Mouse (Mus musculus) MEL (cell line): ENCODE measurements around the gene Lysmd3. TPM values are rescaled to one million over a fixed set of nuclear protein-coding genes. Genes with fewer than 3 reads are reported as not detected.

Experiments
- DNase-seq: peaks from one replicate; pipeline ENCODE4 v3.0.0; 2011; ENCODE audit warnings: low read depth, low spot score
- H3K27ac ChIP-seq: 2 replicates; pipeline ENCODE4 v1.5.1; 2012; ENCODE audit warnings: low read depth, mild to moderate bottlenecking, control low read depth, low read length, moderate library complexity; ENCODE audit not compliant: control insufficient read depth
- H3K27me3 ChIP-seq, 2 experiments: fragments of 150-350 bp in 1 of 2; sonication (generic) in 1 of 2; 2 replicates each; pipeline ENCODE4 v1.6.1; 2012; ENCODE audit warnings: low read length in 2 of 2, mild to moderate bottlenecking in 2 of 2, improper control_type of control experiment in 1 of 2, moderate library complexity in 1 of 2; ENCODE audit not compliant: insufficient read depth in 2 of 2, control insufficient read depth in 1 of 2
- H3K36me3 ChIP-seq, 2 experiments: 2 replicates each; pipeline ENCODE4 v1.6.1; 2012 to 2014; ENCODE audit warnings: low read length in 2 of 2, improper control_type of control experiment in 1 of 2, inconsistent platforms in 1 of 2, mild to moderate bottlenecking in 1 of 2; ENCODE audit not compliant: insufficient read depth in 2 of 2, control insufficient read depth in 1 of 2
- H3K4me1 ChIP-seq, 2 experiments: fragments of 150-350 bp in 1 of 2; sonication (generic) in 1 of 2; 2 replicates each; pipeline ENCODE4 v1.6.1; 2012; ENCODE audit warnings: low read length in 2 of 2, improper control_type of control experiment in 1 of 2, mild to moderate bottlenecking in 1 of 2; ENCODE audit not compliant: insufficient read depth in 2 of 2, control insufficient read depth in 1 of 2
- H3K4me3 ChIP-seq, 2 experiments: fragments of 150-350 bp in 1 of 2; sonication (generic) in 1 of 2; 2 replicates each; pipeline ENCODE4 v1.5.1; 2012; ENCODE audit warnings: low read depth in 2 of 2, low read length in 2 of 2, mild to moderate bottlenecking in 2 of 2, moderate library complexity in 2 of 2, control low read depth in 1 of 2, improper control_type of control experiment in 1 of 2; ENCODE audit not compliant: control insufficient read depth in 1 of 2, insufficient read depth in 1 of 2
- H3K79me2 ChIP-seq: 2 replicates; pipeline ENCODE4 v1.6.1; 2012; ENCODE audit warnings: mild to moderate bottlenecking, low read length, moderate library complexity; ENCODE audit not compliant: control insufficient read depth, poor library complexity, insufficient read depth
- H3K9ac ChIP-seq: 2 replicates; pipeline ENCODE4 v1.6.1; 2012; ENCODE audit warnings: low read depth, mild to moderate bottlenecking, control low read depth, low read length, moderate library complexity; ENCODE audit not compliant: control insufficient read depth, poor library complexity, severe bottlenecking
- H3K9me3 ChIP-seq: fragments of 150-350 bp; sonication (generic); replicated peaks from 2 replicates; pipeline ENCODE4 v1.6.1; 2012; ENCODE audit warnings: mild to moderate bottlenecking, low read length, improper control_type of control experiment, moderate library complexity; ENCODE audit not compliant: insufficient read depth
- BHLHE40 ChIP-seq: IDR thresholded peaks from 2 replicates; pipeline ENCODE4 v1.6.1; 2012; ENCODE audit warnings: low read depth, mild to moderate bottlenecking, inconsistent platforms, low read length, improper control_type of control experiment, borderline replicate concordance
- CHD1 ChIP-seq: IDR thresholded peaks from 2 replicates; pipeline ENCODE4 v1.6.1; 2012; ENCODE audit warnings: low read depth, mild to moderate bottlenecking, inconsistent platforms, low read length, improper control_type of control experiment
- CHD2 ChIP-seq: IDR thresholded peaks from 2 replicates; pipeline ENCODE4 v1.6.1; 2011; ENCODE audit warnings: low read length, improper control_type of control experiment
- E2F4 ChIP-seq: IDR thresholded peaks from 2 replicates; pipeline ENCODE4 v1.6.1; 2011; ENCODE audit warnings: low read depth, low read length, improper control_type of control experiment, borderline replicate concordance
- ELF1 ChIP-seq: IDR thresholded peaks from 2 replicates; pipeline ENCODE4 v1.6.1; 2014; ENCODE audit warnings: low read depth, mild to moderate bottlenecking, inconsistent platforms, low read length, improper control_type of control experiment, moderate library complexity
- KAT2A ChIP-seq: conservative IDR thresholded peaks from 2 replicates; pipeline ENCODE4 v1.6.1; 2012; ENCODE audit warnings: low read depth, low read length, improper control_type of control experiment, inconsistent platforms
- MAFK ChIP-seq: IDR thresholded peaks from 2 replicates; pipeline ENCODE4 v1.6.1; 2011; ENCODE audit warnings: low read depth, mild to moderate bottlenecking, low read length, improper control_type of control experiment, borderline replicate concordance
- MAX ChIP-seq: IDR thresholded peaks from 2 replicates; pipeline ENCODE4 v1.6.1; 2011; ENCODE audit warnings: low read length, improper control_type of control experiment
- MXI1 ChIP-seq: IDR thresholded peaks from 2 replicates; pipeline ENCODE4 v1.6.1; 2011; ENCODE audit warnings: mild to moderate bottlenecking, low read depth, low read length, improper control_type of control experiment
- MYB ChIP-seq: IDR thresholded peaks from 2 replicates; pipeline ENCODE4 v1.6.1; 2011; ENCODE audit warnings: mild to moderate bottlenecking, low read depth, low read length, improper control_type of control experiment
- MYC ChIP-seq: IDR thresholded peaks from 2 replicates; pipeline ENCODE4 v1.6.1; 2011; ENCODE audit warnings: low read depth, mild to moderate bottlenecking, low read length, improper control_type of control experiment, moderate library complexity
- NELFE ChIP-seq: IDR thresholded peaks from 2 replicates; pipeline ENCODE4 v1.6.1; 2011; ENCODE audit warnings: low read depth, low read length, improper control_type of control experiment
- POLR2A ChIP-seq, 2 experiments: IDR thresholded peaks; 2 replicates each; pipeline ENCODE4 v1.6.1; 2011 to 2012; ENCODE audit warnings: low read length in 2 of 2, mild to moderate bottlenecking in 2 of 2, control low read depth in 1 of 2, improper control_type of control experiment in 1 of 2, low read depth in 1 of 2, moderate library complexity in 1 of 2; ENCODE audit not compliant: control insufficient read depth in 1 of 2, insufficient read depth in 1 of 2, poor library complexity in 1 of 2
- POLR2AphosphoS2 ChIP-seq: IDR thresholded peaks from 2 replicates; pipeline ENCODE4 v1.6.1; 2011; ENCODE audit warnings: low read length, improper control_type of control experiment
- POLR2AphosphoS5 ChIP-seq: IDR thresholded peaks from 2 replicates; pipeline ENCODE4 v1.6.1; 2012; ENCODE audit warnings: low read depth, borderline replicate concordance, mild to moderate bottlenecking, inconsistent platforms, low read length, moderate library complexity, mixed read lengths
- RCOR1 ChIP-seq: IDR thresholded peaks from 2 replicates; pipeline ENCODE4 v1.6.1; 2012; ENCODE audit warnings: low read depth, mild to moderate bottlenecking, inconsistent platforms, low read length, improper control_type of control experiment
- SIN3A ChIP-seq: IDR thresholded peaks from 2 replicates; pipeline ENCODE4 v1.6.1; 2012; ENCODE audit warnings: low read length, improper control_type of control experiment, inconsistent platforms
- TAL1 ChIP-seq: IDR thresholded peaks from 2 replicates; pipeline ENCODE4 v1.6.1; 2012; ENCODE audit warnings: mild to moderate bottlenecking, inconsistent platforms, low read length, moderate library complexity, mixed read lengths
- TBP ChIP-seq: IDR thresholded peaks from 2 replicates; pipeline ENCODE4 v1.8.0; 2011; ENCODE audit warnings: low read depth, low read length, improper control_type of control experiment
- TCF12 ChIP-seq: IDR thresholded peaks from 2 replicates; pipeline ENCODE4 v1.6.1; 2014; ENCODE audit warnings: low read depth, mild to moderate bottlenecking, inconsistent platforms, low read length, improper control_type of control experiment, moderate library complexity
- UBTF ChIP-seq: IDR thresholded peaks from 2 replicates; pipeline ENCODE4 v1.6.1; 2012; ENCODE audit warnings: low read depth, mild to moderate bottlenecking, inconsistent platforms, low read length, improper control_type of control experiment, moderate library complexity, borderline replicate concordance; ENCODE audit not compliant: insufficient read depth
- USF2 ChIP-seq, 2 experiments: IDR thresholded peaks; 2 replicates each; pipeline ENCODE4 v1.6.1; 2011 to 2012; ENCODE audit warnings: improper control_type of control experiment in 2 of 2, low read length in 2 of 2, borderline replicate concordance in 1 of 2, inconsistent platforms in 1 of 2, low read depth in 1 of 2, mild to moderate bottlenecking in 1 of 2; ENCODE audit not compliant: insufficient read depth in 1 of 2
- ZKSCAN1 ChIP-seq: IDR thresholded peaks from 2 replicates; pipeline ENCODE4 v1.6.1; 2012; ENCODE audit warnings: low read depth, mild to moderate bottlenecking, inconsistent platforms, low read length, improper control_type of control experiment, moderate library complexity
- ZMIZ1 ChIP-seq: IDR thresholded peaks from 2 replicates; pipeline ENCODE4 v1.6.1; 2012; ENCODE audit warnings: low read depth, mild to moderate bottlenecking, inconsistent platforms, low read length, improper control_type of control experiment, moderate library complexity
- ZNF384 ChIP-seq: IDR thresholded peaks from 2 replicates; pipeline ENCODE4 v1.6.1; 2012; ENCODE audit warnings: low read depth, mild to moderate bottlenecking, inconsistent platforms, low read length, improper control_type of control experiment
- polyA plus RNA-seq, 2 experiments: library from polyadenylated mRNA; stranded (reverse) in 1 of 2; unstranded in 1 of 2; fragments of >175 nt in 1 of 2; fragments of >200 nt in 1 of 2; gene quantifications; 2 replicates each; pipeline versions ENCODE4 v1.2.1 to v1.2.4; 2012; ENCODE audit warnings: low replicate concordance in 2 of 2, low read depth in 1 of 2; ENCODE audit not compliant: insufficient read length in 2 of 2, insufficient read depth in 1 of 2, missing spikeins in 1 of 2
- total RNA-seq: library from RNA; depleted of rRNA; stranded (reverse); fragments of 300-350 nt; gene quantifications from 2 replicates; pipeline ENCODE4 v1.2.3, GENCODE M21; 2012

Gene Lysmd3
- total and polyA plus RNA-seq, 3 experiments: 7.1 to 12.2 TPM; not detected in 1

GRCm38 (mm10) chr13:81684258-81684657 is 26.8 kb downstream of the Lysmd3 start:
- no peak overlapping the region for H3K4me3 ChIP-seq
- TF ChIP-seq USF2 (IDR thresholded peaks at IDR 0.05; ENCODE audit: borderline replicate concordance in 1 of 2, insufficient read depth in 1 of 2, low read depth in 1 of 2, low read length in 2 of 2) (no peak), MXI1 (no peak), NELFE (no peak), TBP (no peak), TCF12 (no peak), BHLHE40 (no peak), KAT2A (no peak), ELF1 (no peak), CHD2 (no peak), RCOR1 (no peak), MYC (no peak), ZNF384 (no peak), TAL1 (no peak), MYB (no peak), E2F4 (no peak)
- H3K36me3 ChIP-seq: peaks cover 2 to 10% of the 10 kb centered on the region in 2 experiments; a peak in 3 of 4 replicates

GRCm38 (mm10) chr13:81684884-81685283 is 27.4 kb downstream of the Lysmd3 start:
- Histone ChIP-seq H3K9ac (no peak overlapping the region), H3K4me3 (no peak overlapping the region), H3K79me2 (no peaks in the 10 kb centered on the region), H3K9me3 (no peaks in the 10 kb centered on the region), H3K27ac (no peak overlapping the region), H3K36me3 (peaks cover 6 to 10% of the 10 kb centered on the region in 2 experiments), H3K27me3 (no peaks in the 10 kb centered on the region), H3K4me1 (peaks cover under 1 to 5% of the 10 kb centered on the region in 2 experiments)
- peak; percentile 30 for DNase-seq
- no peak for TF ChIP-seq POLR2AphosphoS5
- TF ChIP-seq E2F4: no peak
- TF ChIP-seq SIN3A: no peak
- TF ChIP-seq ELF1: no peak
- TF ChIP-seq ZMIZ1: no peak
- no peak for TF ChIP-seq MAFK
- TF ChIP-seq UBTF: no peak
- no peak for TF ChIP-seq TBP
- no peak for TF ChIP-seq MAX
- no peak for TF ChIP-seq USF2 (IDR thresholded peaks at IDR 0.05; ENCODE audit: borderline replicate concordance in 1 of 2, insufficient read depth in 1 of 2, low read depth in 1 of 2, low read length in 2 of 2)
- TF ChIP-seq ZKSCAN1: no peak
- TF ChIP-seq BHLHE40: no peak
- TF ChIP-seq ZNF384: no peak
- TF ChIP-seq KAT2A: no peak
- TF ChIP-seq POLR2A (IDR thresholded peaks at IDR 0.05; ENCODE audit: control insufficient read depth in 1 of 2, insufficient read depth in 1 of 2, low read depth in 1 of 2, low read length in 2 of 2, poor library complexity in 1 of 2): no peak
- TF ChIP-seq POLR2AphosphoS2: no peak
- no peak for TF ChIP-seq CHD1
- TF ChIP-seq RCOR1: no peak

More at GRCm38 (mm10) chr13:81684258-81684657, 26.8 kb downstream of the Lysmd3 start:
- no peaks in the 10 kb centered on the region for H3K79me2 ChIP-seq
- no peaks in the 10 kb centered on the region for H3K9me3 ChIP-seq
- H3K9ac ChIP-seq: no peak overlapping the region
- no peaks in the 10 kb centered on the region for H3K27me3 ChIP-seq
- no peak overlapping the region for H3K27ac ChIP-seq
- no peaks in the 10 kb centered on the region; a peak in 1 of 4 replicates for H3K4me1 ChIP-seq
- no peak for DNase-seq
